Mouse (Mus musculus): Measurements from ENCODE around the gene Relch. TPM values are rescaled to one million over a fixed set of nuclear protein-coding genes. Genes with fewer than 3 reads are reported as not detected.

Gene Relch
- polyA plus RNA-seq, 1 experiment from 2014 or later: 21.8 TPM

- ATAC-seq (ENCODE audit: low read depth): no peak
- 36% methylated on average over 12 of the region's 12 CpGs for WGBS
- H3K27me3 ChIP-seq (replicated peaks; ENCODE audit: control insufficient read depth, insufficient read depth, low read length): peaks cover 36% of the 10 kb centered on the region
Observed at GRCm38 (mm10) chr1:105780079-105780456, 116.4 kb downstream of the Relch start.

GRCm38 (mm10) chr1:105780457-105781364 lies 117.0 kb downstream of the Relch start, which contains the start of gene Tnfrsf11a:
TSS of gene Tnfrsf11a (plus strand) at chr1:105780718.
- H3K4me1 ChIP-seq (ENCODE audit: control insufficient read depth, insufficient read depth, low read length): no peaks in the 10 kb centered on the region
- peak within 1 kb of the TSS; percentile 94 for H3K4me2 ChIP-seq (ENCODE audit: low read depth, low read length)
- peak within 1 kb of the TSS; percentile 57 for H3K9ac ChIP-seq (ENCODE audit: low read depth, low read length)
- 7% methylated on average over 29 of the region's 77 CpGs for WGBS
- H3K27ac ChIP-seq (replicated peaks; ENCODE audit: low read depth, low read length): no peak within 1 kb of the TSS
- ATAC-seq (ENCODE audit: low read depth) (peak; percentile 85), DNase-seq (ENCODE audit: low spot score) (no peak)
- peak within 1 kb of the TSS; percentile 57 for H3K4me3 ChIP-seq (ENCODE audit: low read depth, low read length)
- H3K36me3 ChIP-seq (ENCODE audit: control insufficient read depth, insufficient read depth, low read length): no peaks in the 10 kb centered on the region
- H3K27me3 ChIP-seq (replicated peaks; ENCODE audit: control insufficient read depth, insufficient read depth, low read length): peaks cover 36% of the 10 kb centered on the region
- no peaks in the 10 kb centered on the region for H3K9me3 ChIP-seq (ENCODE audit: control insufficient read depth, low read length)

More at GRCm38 (mm10) chr1:105780079-105780456, 116.4 kb downstream of the Relch start:
- no peaks in the 10 kb centered on the region for H3K36me3 ChIP-seq (ENCODE audit: control insufficient read depth, insufficient read depth, low read length)
- H3K27ac ChIP-seq (replicated peaks; ENCODE audit: low read depth, low read length): no peak overlapping the region
- no peaks in the 10 kb centered on the region for H3K9me3 ChIP-seq (ENCODE audit: control insufficient read depth, low read length)
- peak overlapping the region; percentile 57 for H3K4me3 ChIP-seq (ENCODE audit: low read depth, low read length)
- H3K9ac ChIP-seq (ENCODE audit: low read depth, low read length): peak overlapping the region; percentile 57; the same call in 1 of the 2 replicates
- no peak for DNase-seq (ENCODE audit: low spot score)
- peak overlapping the region; percentile 94 for H3K4me2 ChIP-seq (ENCODE audit: low read depth, low read length)
- H3K4me1 ChIP-seq (ENCODE audit: control insufficient read depth, insufficient read depth, low read length): no peaks in the 10 kb centered on the region

- no peak overlapping the region for H3K9ac ChIP-seq (ENCODE audit: low read depth, low read length)
- H3K36me3 ChIP-seq (ENCODE audit: control insufficient read depth, insufficient read depth, low read length): no peaks in the 10 kb centered on the region
- no peaks in the 10 kb centered on the region for H3K9me3 ChIP-seq (ENCODE audit: control insufficient read depth, low read length)
- H3K4me1 ChIP-seq (ENCODE audit: control insufficient read depth, insufficient read depth, low read length): no peaks in the 10 kb centered on the region
- H3K27ac ChIP-seq (replicated peaks; ENCODE audit: low read depth, low read length): no peak overlapping the region
- no peak for DNase-seq (ENCODE audit: low spot score)
- no peak for ATAC-seq (ENCODE audit: low read depth)
- peaks cover 36% of the 10 kb centered on the region for H3K27me3 ChIP-seq (replicated peaks; ENCODE audit: control insufficient read depth, insufficient read depth, low read length)
- WGBS: 35% methylated on average over 12 of the region's 12 CpGs
- H3K4me3 ChIP-seq (ENCODE audit: low read depth, low read length): peak overlapping the region; percentile 57
- peak overlapping the region; percentile 94 for H3K4me2 ChIP-seq (ENCODE audit: low read depth, low read length)
Observed at GRCm38 (mm10) chr1:105781391-105782146, 117.9 kb downstream of the Relch start.

GRCm38 (mm10) chr1:105784257-105785016 lies 120.8 kb downstream of the Relch start:
- Histone ChIP-seq H3K4me2 (ENCODE audit: low read depth, low read length) (no peak overlapping the region), H3K4me1 (ENCODE audit: control insufficient read depth, insufficient read depth, low read length) (no peaks in the 10 kb centered on the region), H3K9ac (ENCODE audit: low read depth, low read length) (no peak overlapping the region), H3K4me3 (ENCODE audit: low read depth, low read length) (no peak overlapping the region), H3K36me3 (ENCODE audit: control insufficient read depth, insufficient read depth, low read length) (no peaks in the 10 kb centered on the region), H3K9me3 (ENCODE audit: control insufficient read depth, low read length) (no peaks in the 10 kb centered on the region), H3K27ac (replicated peaks; ENCODE audit: low read depth, low read length) (no peak overlapping the region), H3K27me3 (replicated peaks; ENCODE audit: control insufficient read depth, insufficient read depth, low read length) (peaks cover 30% of the 10 kb centered on the region)
- 80% methylated on average over 5 of the region's 5 CpGs for WGBS
- DNase-seq (ENCODE audit: low spot score) (no peak), ATAC-seq (ENCODE audit: low read depth) (no peak)

GRCm38 (mm10) chr1:105785146-105785545 lies 121.5 kb downstream of the Relch start:
- Histone ChIP-seq H3K4me3 (ENCODE audit: low read depth, low read length) (no peak overlapping the region), H3K27ac (replicated peaks; ENCODE audit: low read depth, low read length) (no peak overlapping the region), H3K36me3 (ENCODE audit: control insufficient read depth, insufficient read depth, low read length) (no peaks in the 10 kb centered on the region), H3K4me1 (ENCODE audit: control insufficient read depth, insufficient read depth, low read length) (no peaks in the 10 kb centered on the region), H3K4me2 (ENCODE audit: low read depth, low read length) (no peak overlapping the region), H3K9me3 (ENCODE audit: control insufficient read depth, low read length) (no peaks in the 10 kb centered on the region), H3K9ac (ENCODE audit: low read depth, low read length) (no peak overlapping the region), H3K27me3 (replicated peaks; ENCODE audit: control insufficient read depth, insufficient read depth, low read length) (peaks cover 23% of the 10 kb centered on the region)
- WGBS: 84% methylated on average over 4 of the region's 4 CpGs
- DNase-seq (ENCODE audit: low spot score): no peak
- no peak for ATAC-seq (ENCODE audit: low read depth)

GRCm38 (mm10) chr1:105786731-105787357 lies 123.2 kb downstream of the Relch start:
- peaks cover 7% of the 10 kb centered on the region; the same call in 1 of the 2 replicates for H3K27me3 ChIP-seq (replicated peaks; ENCODE audit: control insufficient read depth, insufficient read depth, low read length)
- no peaks in the 10 kb centered on the region for H3K9me3 ChIP-seq (ENCODE audit: control insufficient read depth, low read length)
- H3K4me1 ChIP-seq (ENCODE audit: control insufficient read depth, insufficient read depth, low read length): no peaks in the 10 kb centered on the region
- H3K4me2 ChIP-seq (ENCODE audit: low read depth, low read length): no peak overlapping the region
- H3K4me3 ChIP-seq (ENCODE audit: low read depth, low read length): no peak overlapping the region
- WGBS: 63% methylated on average over 6 of the region's 6 CpGs
- no peak for ATAC-seq (ENCODE audit: low read depth)
- DNase-seq (ENCODE audit: low spot score): peak; percentile 44
- H3K9ac ChIP-seq (ENCODE audit: low read depth, low read length): no peak overlapping the region
- no peak overlapping the region for H3K27ac ChIP-seq (replicated peaks; ENCODE audit: low read depth, low read length)
- H3K36me3 ChIP-seq (ENCODE audit: control insufficient read depth, insufficient read depth, low read length): no peaks in the 10 kb centered on the region

- no peak overlapping the region for H3K4me2 ChIP-seq (ENCODE audit: low read depth, low read length)
- H3K36me3 ChIP-seq (ENCODE audit: control insufficient read depth, insufficient read depth, low read length): no peaks in the 10 kb centered on the region
- DNase-seq (ENCODE audit: low spot score) (no peak), ATAC-seq (ENCODE audit: low read depth) (no peak)
- no peaks in the 10 kb centered on the region for H3K4me1 ChIP-seq (ENCODE audit: control insufficient read depth, insufficient read depth, low read length)
- WGBS: 91% methylated on average over 3 of the region's 3 CpGs
- no peaks in the 10 kb centered on the region for H3K9me3 ChIP-seq (ENCODE audit: control insufficient read depth, low read length)
- H3K9ac ChIP-seq (ENCODE audit: low read depth, low read length): no peak overlapping the region
- no peak overlapping the region for H3K4me3 ChIP-seq (ENCODE audit: low read depth, low read length)
- no peak overlapping the region for H3K27ac ChIP-seq (replicated peaks; ENCODE audit: low read depth, low read length)
- no peaks in the 10 kb centered on the region for H3K27me3 ChIP-seq (replicated peaks; ENCODE audit: control insufficient read depth, insufficient read depth, low read length)
Observed at GRCm38 (mm10) chr1:105790103-105790502, 126.4 kb downstream of the Relch start.

GRCm38 (mm10) chr1:105794670-105795069 lies 131.0 kb downstream of the Relch start:
- ATAC-seq (ENCODE audit: low read depth): no peak
- DNase-seq (ENCODE audit: low spot score): no peak

More at GRCm38 (mm10) chr1:105794670-105795069, 131.0 kb downstream of the Relch start:
- H3K27me3 ChIP-seq (replicated peaks; ENCODE audit: control insufficient read depth, insufficient read depth, low read length): no peaks in the 10 kb centered on the region
- WGBS: 76% methylated on average over 6 of the region's 6 CpGs
- H3K36me3 ChIP-seq (ENCODE audit: control insufficient read depth, insufficient read depth, low read length): no peaks in the 10 kb centered on the region
- H3K4me3 ChIP-seq (ENCODE audit: low read depth, low read length): no peak overlapping the region
- H3K4me2 ChIP-seq (ENCODE audit: low read depth, low read length): no peak overlapping the region
- H3K4me1 ChIP-seq (ENCODE audit: control insufficient read depth, insufficient read depth, low read length): no peaks in the 10 kb centered on the region
- H3K27ac ChIP-seq (replicated peaks; ENCODE audit: low read depth, low read length): no peak overlapping the region
- H3K9ac ChIP-seq (ENCODE audit: low read depth, low read length): no peak overlapping the region
- peaks cover 7% of the 10 kb centered on the region; the same call in 1 of the 2 replicates for H3K9me3 ChIP-seq (ENCODE audit: control insufficient read depth, low read length)
